Mouse (Mus musculus) lung, adult 2 months (tissue): ENCODE data around the gene Pter.

Experiments
- CTCF ChIP-seq: fragments of 200-500 bp; IDR thresholded peaks from 2 replicates; pipeline ENCODE4 v1.5.1; 2011; ENCODE audit warnings: mild to moderate bottlenecking, low read length, control low read depth; ENCODE audit not compliant: insufficient read depth
- POLR2A ChIP-seq: fragments of 200-500 bp; IDR thresholded peaks from 2 replicates; pipeline ENCODE4 v1.6.1; 2011; ENCODE audit warnings: low read depth, mild to moderate bottlenecking, control low read depth, low read length, borderline replicate concordance; ENCODE audit errors: extremely low read depth

- TF ChIP-seq CTCF (no peak), POLR2A (no peak)
Observed at GRCm38 (mm10) chr2:12977367-12977766, 53.5 kb downstream of the Pter start.
